9 mouse cellular contexts compared by ENCODE assay signal in genomic region chr8:94966578-94966977, GRCm38 (mm10). TPM values are rescaled to one million over a fixed set of nuclear protein-coding genes. Genes with fewer than 3 reads are reported as not detected.
DNase-seq lines count a peak whose midpoint lies in the region; ATAC-seq and TF ChIP-seq lines count a peak whose summit lies in the region.
"Had no signal": no experiment of that assay in that cellular context is flagged by ENCODE, and none has a peak within 500 bp of the region (broad histone marks: within the 10 kb centered on the region; RNA-seq: fewer than 3 reads in every experiment).

No protein-coding gene starts in this region.

- TF ChIP-seq POLR2A in cerebellum, adult 2 months (IDR thresholded peaks at IDR 0.05; ENCODE audit: borderline replicate concordance, insufficient read depth, low read length): no peak

- DNase-seq in cerebellum, adult 2 months: peak in 1 of 2 experiments; percentile 29
- DNase-seq in midbrain, embryonic 14.5 days: peak; percentile 86
- DNase-seq in hindlimb bud, embryonic 11.5 days (ENCODE audit: extremely low spot score, low read depth, low spot score): peak; percentile 24
- peak; percentile 81 for DNase-seq in lung, embryonic 14.5 days
- no peak for DNase-seq in left cerebral cortex, postnatal 10 days (ENCODE audit: extremely low spot score in 1 of 2, low spot score in 2 of 2)

- intact Hi-C loops in left cerebral cortex, postnatal 10 days (cut with DNase I): no loop called here

- H3K9me3 ChIP-seq in midbrain, embryonic 14.5 days (ENCODE audit: control insufficient read depth, low read length): no peaks in the 10 kb centered on the region
- no peaks in the 10 kb centered on the region for H3K9me3 ChIP-seq in midbrain, embryonic 16.5 days (replicated peaks; ENCODE audit: control insufficient read depth, low read length, poor library complexity, severe bottlenecking)
- H3K9me3 ChIP-seq in lung, embryonic 14.5 days (ENCODE audit: low read depth, low read length): no peaks in the 10 kb centered on the region
- no peaks in the 10 kb centered on the region for H3K9me3 ChIP-seq in stomach, embryonic 16.5 days (replicated peaks; ENCODE audit: control insufficient read depth, low read length)
- H3K9me3 ChIP-seq: neural tube, embryonic 13.5 days had no signal

- TF ChIP-seq CTCF in cerebellum, adult 2 months (IDR thresholded peaks at IDR 0.05; ENCODE audit: borderline replicate concordance, insufficient read depth, low read depth, low read length): peak; percentile 40; the same call in 1 of the 2 replicates
- peak; percentile 82 for TF ChIP-seq CTCF in lung, embryonic 14.5 days (IDR thresholded peaks at IDR 0.05; ENCODE audit: low read depth)

- WGBS in cerebellum, adult 2 months: 25% methylated on average over 7 of the region's 7 CpGs
- WGBS in midbrain, embryonic 14.5 days: 23% methylated on average over 7 of the region's 7 CpGs
- 20% methylated on average over 7 of the region's 7 CpGs for WGBS in midbrain, embryonic 16.5 days
- WGBS in lung, embryonic 14.5 days: 16% methylated on average over 7 of the region's 7 CpGs
- WGBS in stomach, embryonic 16.5 days: 20% methylated on average over 7 of the region's 7 CpGs

- H3K4me1 ChIP-seq in cerebellum, adult 2 months (ENCODE audit: control insufficient read depth, insufficient read depth, low read length): no peaks in the 10 kb centered on the region
- no peaks in the 10 kb centered on the region for H3K4me1 ChIP-seq in midbrain, embryonic 14.5 days (ENCODE audit: control insufficient read depth, insufficient read depth, low read length)
- H3K4me1 ChIP-seq in midbrain, embryonic 16.5 days (ENCODE audit: control insufficient read depth, insufficient read depth, low read length): no peaks in the 10 kb centered on the region
- no peaks in the 10 kb centered on the region for H3K4me1 ChIP-seq in lung, embryonic 14.5 days (ENCODE audit: insufficient read depth)
- H3K4me1 ChIP-seq in stomach, embryonic 16.5 days (ENCODE audit: control insufficient read depth, insufficient read depth, low read length): peaks cover 5% of the 10 kb centered on the region

- H3K27me3 ChIP-seq in cerebellum, adult 2 months (ENCODE audit: control insufficient read depth, insufficient read depth, low read length): no peaks in the 10 kb centered on the region
- H3K27me3 ChIP-seq in midbrain, embryonic 14.5 days (ENCODE audit: control insufficient read depth, insufficient read depth, low read length): no peaks in the 10 kb centered on the region
- no peaks in the 10 kb centered on the region for H3K27me3 ChIP-seq in midbrain, embryonic 16.5 days (ENCODE audit: control insufficient read depth, insufficient read depth, low read depth, low read length)
- no peaks in the 10 kb centered on the region for H3K27me3 ChIP-seq in lung, embryonic 14.5 days (ENCODE audit: insufficient read depth, low read length)
- no peaks in the 10 kb centered on the region for H3K27me3 ChIP-seq in stomach, embryonic 16.5 days (ENCODE audit: control insufficient read depth, insufficient read depth, low read length)
- H3K27me3 ChIP-seq: neural tube, embryonic 13.5 days had no signal

- ATAC-seq in cerebellum, adult (ENCODE audit: insufficient number of reproducible peaks, low FRiP score, low TSS enrichment): no peak
- no peak for ATAC-seq in midbrain, embryonic 14.5 days (ENCODE audit: low FRiP score, low TSS enrichment)
- ATAC-seq in midbrain, embryonic 16.5 days: no peak
- ATAC-seq in lung, embryonic 14.5 days (ENCODE audit: insufficient read depth): no peak
- no peak for ATAC-seq in stomach, embryonic 16.5 days (ENCODE audit: insufficient read depth, low FRiP score)

- no peak overlapping the region for H3K4me3 ChIP-seq in cerebellum, adult 2 months (replicated peaks; ENCODE audit: insufficient read depth, low read depth, low read length)
- no peak overlapping the region for H3K4me3 ChIP-seq in midbrain, embryonic 14.5 days (replicated peaks; ENCODE audit: low read depth, low read length)
- H3K4me3 ChIP-seq in midbrain, embryonic 16.5 days (ENCODE audit: low read depth, low read length): no peak overlapping the region
- H3K4me3 ChIP-seq in lung, embryonic 14.5 days (ENCODE audit: low read depth, low read length): no peak overlapping the region
- no peak overlapping the region for H3K4me3 ChIP-seq in stomach, embryonic 16.5 days (replicated peaks; ENCODE audit: low read length)
- H3K4me3 ChIP-seq: neural tube, embryonic 13.5 days had no signal

- no peak overlapping the region for H3K9ac ChIP-seq in midbrain, embryonic 14.5 days (replicated peaks; ENCODE audit: low read length)
- no peak overlapping the region for H3K9ac ChIP-seq in midbrain, embryonic 16.5 days (ENCODE audit: low read depth, low read length)
- no peak overlapping the region for H3K9ac ChIP-seq in lung, embryonic 14.5 days
- H3K9ac ChIP-seq in stomach, embryonic 16.5 days (ENCODE audit: low read length): no peak overlapping the region
- H3K9ac ChIP-seq: neural tube, embryonic 13.5 days had no signal

- no peaks in the 10 kb centered on the region for H3K36me3 ChIP-seq in midbrain, embryonic 14.5 days (ENCODE audit: control insufficient read depth, insufficient read depth, low read length)
- H3K36me3 ChIP-seq in midbrain, embryonic 16.5 days (ENCODE audit: control insufficient read depth, insufficient read depth, low read length): no peaks in the 10 kb centered on the region
- no peaks in the 10 kb centered on the region for H3K36me3 ChIP-seq in lung, embryonic 14.5 days (ENCODE audit: insufficient read depth)
- no peaks in the 10 kb centered on the region for H3K36me3 ChIP-seq in stomach, embryonic 16.5 days (ENCODE audit: control insufficient read depth, insufficient read depth, low read length)
- H3K36me3 ChIP-seq: neural tube, embryonic 13.5 days had no signal

- H3K27ac ChIP-seq in cerebellum, adult 2 months (ENCODE audit: insufficient read depth, low read length): no peak overlapping the region
- no peak overlapping the region for H3K27ac ChIP-seq in midbrain, embryonic 14.5 days (replicated peaks; ENCODE audit: low read depth, low read length)
- H3K27ac ChIP-seq in midbrain, embryonic 16.5 days (ENCODE audit: low read length): no peak overlapping the region
- no peak overlapping the region for H3K27ac ChIP-seq in lung, embryonic 14.5 days (ENCODE audit: low read depth)
- H3K27ac ChIP-seq in stomach, embryonic 16.5 days (ENCODE audit: low read length): peak overlapping the region; percentile 60; the same call in 1 of the 2 replicates
- H3K27ac ChIP-seq: neural tube, embryonic 13.5 days had no signal

- no peak overlapping the region for H3K4me2 ChIP-seq in midbrain, embryonic 14.5 days (ENCODE audit: low read length)
- H3K4me2 ChIP-seq in midbrain, embryonic 16.5 days (ENCODE audit: low read length): no peak overlapping the region
- H3K4me2 ChIP-seq in lung, embryonic 14.5 days: no peak overlapping the region
- no peak overlapping the region for H3K4me2 ChIP-seq in stomach, embryonic 16.5 days (ENCODE audit: low read depth, low read length)
- H3K4me2 ChIP-seq: neural tube, embryonic 13.5 days had no signal

RNA-seq across cellular contexts. Expression of gene Adgrg1, which starts 8.0 kb away (rescaled TPM):
- polyA plus RNA-seq in cerebellum, adult 2 months (2012; rRNA removed): 75.8 and 79.1 TPM in 2 replicates
- 112 and 165 TPM in 2 replicates for polyA plus RNA-seq in midbrain, embryonic 14.5 days (2014; fragmentation: Nextera tagmentation; extraction: Ambion mirVana)
- 147 and 153 TPM in 2 replicates for polyA plus RNA-seq in midbrain, embryonic 16.5 days (2015; fragmentation: Nextera tagmentation; extraction: Ambion mirVana)
- polyA plus RNA-seq in lung, embryonic 14.5 days (2014; fragmentation: Nextera tagmentation; extraction: Ambion mirVana): 33.8 and 45.3 TPM in 2 replicates
- polyA plus RNA-seq in stomach, embryonic 16.5 days (2015; fragmentation: Nextera tagmentation; extraction: Ambion mirVana): 51.1 and 65.2 TPM in 2 replicates
- 100 to 1,000 TPM; 122 to 128 TPM for total RNA-seq in left cerebral cortex, postnatal 10 days (2021)

RNA-seq across cellular contexts. Expression of gene Adgrg5, which starts 43.1 kb away (rescaled TPM):
- polyA plus RNA-seq in cerebellum, adult 2 months (2012; rRNA removed): 0.06 and 0.08 TPM in 2 replicates
- polyA plus RNA-seq in midbrain, embryonic 14.5 days (2014; fragmentation: Nextera tagmentation; extraction: Ambion mirVana): 0.12 TPM in 1 of 2 replicates, not detected in the other
- 0.62 TPM in 1 of 2 replicates, not detected in the other for polyA plus RNA-seq in midbrain, embryonic 16.5 days (2015; fragmentation: Nextera tagmentation; extraction: Ambion mirVana)
- polyA plus RNA-seq in lung, embryonic 14.5 days (2014; fragmentation: Nextera tagmentation; extraction: Ambion mirVana): 0.18 and 0.21 TPM in 2 replicates
- 0.44 and 0.45 TPM in 2 replicates for polyA plus RNA-seq in stomach, embryonic 16.5 days (2015; fragmentation: Nextera tagmentation; extraction: Ambion mirVana)
- total RNA-seq in left cerebral cortex, postnatal 10 days (2021): not detected

RNA-seq across cellular contexts. Expression of gene Ccdc102a, which starts 48.7 kb away (rescaled TPM):
- polyA plus RNA-seq in cerebellum, adult 2 months (2012; rRNA removed): 3.0 and 3.2 TPM in 2 replicates
- polyA plus RNA-seq in midbrain, embryonic 14.5 days (2014; fragmentation: Nextera tagmentation; extraction: Ambion mirVana): 3.6 and 5.2 TPM in 2 replicates
- polyA plus RNA-seq in midbrain, embryonic 16.5 days (2015; fragmentation: Nextera tagmentation; extraction: Ambion mirVana): 3.4 and 3.8 TPM in 2 replicates
- polyA plus RNA-seq in lung, embryonic 14.5 days (2014; fragmentation: Nextera tagmentation; extraction: Ambion mirVana): 29.9 and 34.1 TPM in 2 replicates
- 10.9 and 14.8 TPM in 2 replicates for polyA plus RNA-seq in stomach, embryonic 16.5 days (2015; fragmentation: Nextera tagmentation; extraction: Ambion mirVana)
- total RNA-seq in left cerebral cortex, postnatal 10 days (2021): 1 to 10 TPM; 2.6 to 3.3 TPM

RNA-seq across cellular contexts. Expression of gene Adgrg3, which starts 50.9 kb away (rescaled TPM):
- 0.16 and 0.25 TPM in 2 replicates for polyA plus RNA-seq in cerebellum, adult 2 months (2012; rRNA removed)
- polyA plus RNA-seq in midbrain, embryonic 14.5 days (2014; fragmentation: Nextera tagmentation; extraction: Ambion mirVana): 0.24 and 1.3 TPM in 2 replicates
- polyA plus RNA-seq in midbrain, embryonic 16.5 days (2015; fragmentation: Nextera tagmentation; extraction: Ambion mirVana): 0.56 and 0.64 TPM in 2 replicates
- polyA plus RNA-seq in lung, embryonic 14.5 days (2014; fragmentation: Nextera tagmentation; extraction: Ambion mirVana): 4.0 and 4.7 TPM in 2 replicates
- 3.2 and 3.7 TPM in 2 replicates for polyA plus RNA-seq in stomach, embryonic 16.5 days (2015; fragmentation: Nextera tagmentation; extraction: Ambion mirVana)
- total RNA-seq in left cerebral cortex, postnatal 10 days (2021): under 1 TPM; 0.22 to 0.32 TPM

Comparison
In these comparisons a context has a peak if more than half of its experiments do, and no peak if none do; other contexts are left out.
1. DNase-seq: peak in midbrain, embryonic 14.5 days (single experiment), hindlimb bud, embryonic 11.5 days (single experiment) and lung, embryonic 14.5 days (single experiment); none in left cerebral cortex, postnatal 10 days (0 of 2).